Mouse (Mus musculus) mouse trophoblast stem cell (cell line): ENCODE data around the gene Higd1a.

Source experiments
- in situ Hi-C, 2 experiments: fragments of 300-500 bp; cut with MseI, MboI; formaldehyde crosslinking; loops; 2 replicates in 1 of 2; 3 replicates in 1 of 2; pipeline ENCODE4 v1.15.1; 2025

The Higd1a gene

GRCm38 (mm10) chr9:121880840-121881239 is 22.7 kb upstream of the Higd1a start:
- in situ Hi-C loops = no loop called here

DNA sequence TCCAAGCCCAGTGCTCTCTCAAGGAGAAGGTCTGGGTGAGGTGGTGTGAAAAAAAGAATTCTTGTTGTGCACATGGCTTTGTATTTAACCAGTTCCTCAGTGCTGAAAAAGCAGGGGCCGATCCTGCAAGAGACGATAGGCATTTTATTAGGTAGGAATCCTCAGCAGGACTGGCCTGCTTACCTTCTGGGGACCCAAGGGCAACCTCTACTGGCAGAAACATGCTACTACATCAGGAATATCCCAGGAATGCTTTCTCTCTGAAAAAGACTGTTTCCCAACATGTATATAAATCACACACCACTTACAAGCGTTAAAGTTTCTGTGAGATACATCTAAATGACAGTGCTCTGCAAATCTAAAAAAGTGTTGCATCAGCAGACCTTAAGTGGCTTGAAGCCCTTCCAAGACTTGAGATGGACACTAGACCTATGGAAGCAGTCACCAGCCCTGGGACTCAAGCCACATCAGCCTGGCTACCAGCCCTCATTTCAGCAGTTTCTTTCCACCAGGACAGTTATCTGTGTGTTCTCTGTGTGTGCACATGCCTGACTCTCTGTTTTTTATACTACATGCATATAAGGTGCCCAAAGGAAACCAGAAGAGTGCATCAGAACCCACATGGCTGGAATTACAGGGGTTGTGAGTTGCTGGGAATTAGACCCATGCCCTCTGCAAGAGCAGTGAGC is 19.0 kb upstream of the Higd1a start:
- in situ Hi-C loops = no loop called here

- in situ Hi-C loops = no loop called here
Observed at GRCm38 (mm10) chr9:121873578-121873977, 15.4 kb upstream of the Higd1a start.

GRCm38 (mm10) chr9:121872062-121872683 is 14.0 kb upstream of the Higd1a start:
- in situ Hi-C loops = no loop called here

DNA sequence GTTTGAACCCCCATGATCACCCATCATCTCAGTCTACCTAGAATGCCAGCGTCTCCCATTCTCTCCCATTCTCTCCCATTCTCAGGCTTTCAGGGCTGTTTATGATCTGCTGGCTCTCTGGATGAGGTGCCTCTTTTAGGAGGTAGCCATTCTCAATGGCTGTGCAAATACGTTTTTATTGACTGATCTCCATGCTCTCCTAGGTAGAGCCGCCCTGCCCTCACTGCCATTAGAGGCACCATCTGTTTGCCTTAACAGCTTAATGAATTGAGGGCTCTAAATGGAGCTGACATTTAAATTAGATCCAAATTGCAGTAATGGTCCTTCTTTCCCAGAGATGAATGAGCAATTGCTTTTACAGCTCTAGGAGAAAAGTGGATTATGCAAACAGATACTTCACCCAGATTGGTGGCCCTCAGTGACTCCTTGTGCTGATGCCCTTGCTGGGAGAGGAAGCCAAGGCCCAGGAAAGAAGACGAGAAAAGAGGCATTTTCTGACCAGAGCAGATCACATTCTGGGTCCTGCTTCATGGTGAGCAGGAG is 11.9 kb upstream of the Higd1a start:
- in situ Hi-C loops = no loop called here

DNA sequence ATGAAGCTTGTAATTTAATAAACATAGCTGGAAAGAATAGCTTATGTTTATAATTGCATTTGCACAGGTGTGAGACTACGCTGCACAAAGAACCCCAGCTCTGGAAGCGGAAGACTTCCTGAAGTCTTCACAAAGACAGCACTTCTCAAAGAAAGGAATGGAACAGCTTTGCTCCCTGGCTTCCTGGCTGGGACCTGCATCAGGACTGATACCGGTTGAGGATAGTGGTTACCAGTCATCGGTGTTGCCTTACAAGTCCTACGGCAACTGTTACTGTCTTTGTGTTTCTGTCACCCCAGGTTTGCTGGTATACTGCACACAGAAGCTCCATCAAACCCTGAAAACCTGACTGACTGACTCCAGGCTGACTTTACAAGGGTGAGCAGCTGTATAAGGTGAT is 11.3 kb upstream of the Higd1a start:
- in situ Hi-C loops = no loop called here

DNA sequence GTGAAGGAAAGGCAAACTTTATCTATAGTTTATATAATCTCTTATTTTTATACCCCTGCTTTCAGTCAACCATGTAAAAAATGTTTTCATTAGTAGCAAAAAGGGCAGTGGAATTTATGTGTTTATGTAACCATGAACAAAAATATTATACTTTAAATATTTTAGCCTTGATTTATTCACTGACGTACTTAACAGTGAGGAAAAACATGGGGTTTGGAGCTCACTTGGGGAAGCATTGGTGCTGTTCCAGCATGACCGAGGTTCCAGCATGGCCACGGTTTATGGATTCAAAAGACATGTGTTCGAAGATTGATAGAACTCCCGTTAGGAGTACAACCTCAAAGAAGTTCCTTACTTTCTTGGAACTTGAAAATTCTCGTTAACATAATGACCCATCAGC is 10.1 kb upstream of the Higd1a start:
- in situ Hi-C loops = no loop called here

DNA sequence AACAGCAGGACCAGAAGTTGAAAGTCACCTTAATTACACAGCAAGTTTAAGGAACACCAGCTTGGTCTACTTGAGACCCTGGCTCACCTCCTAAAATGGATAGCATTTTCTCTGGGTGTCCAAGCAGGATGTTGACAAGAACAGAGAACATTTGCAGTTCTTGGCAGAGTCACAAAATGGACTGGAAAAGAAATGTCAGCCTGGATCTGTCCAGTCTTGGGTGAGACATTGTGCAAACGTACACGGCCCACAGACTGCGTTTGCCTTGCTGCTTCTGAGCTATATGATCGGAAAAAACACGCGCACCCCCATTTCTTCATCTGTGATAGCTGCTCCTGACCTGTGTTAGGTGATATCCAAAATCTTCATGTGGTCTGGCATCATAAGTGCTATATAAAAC is 9.5 kb upstream of the Higd1a start:
- in situ Hi-C loops = no loop called here

- in situ Hi-C loops = no loop called here
Observed at GRCm38 (mm10) chr9:121865425-121866008, 7.4 kb upstream of the Higd1a start.

DNA sequence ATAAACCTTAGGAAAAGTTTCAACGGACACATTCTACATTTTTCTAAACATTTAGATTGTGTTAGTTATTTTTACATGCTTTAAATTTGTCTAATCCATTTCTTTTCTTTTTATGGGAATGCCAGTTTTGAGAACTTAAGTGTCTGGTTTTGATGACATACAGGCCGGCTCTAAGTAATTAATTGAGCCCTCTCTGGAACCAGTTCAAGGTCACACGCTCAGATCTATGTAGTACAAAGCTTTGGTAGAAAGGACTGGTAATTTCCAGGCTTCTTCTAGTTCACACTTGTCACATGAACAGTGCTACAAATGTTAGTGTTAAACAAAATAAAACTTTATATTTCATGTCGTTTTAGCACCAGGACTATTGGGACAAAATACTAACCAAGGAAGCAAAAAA is 6.7 kb upstream of the Higd1a start:
- in situ Hi-C loops = no loop called here

DNA sequence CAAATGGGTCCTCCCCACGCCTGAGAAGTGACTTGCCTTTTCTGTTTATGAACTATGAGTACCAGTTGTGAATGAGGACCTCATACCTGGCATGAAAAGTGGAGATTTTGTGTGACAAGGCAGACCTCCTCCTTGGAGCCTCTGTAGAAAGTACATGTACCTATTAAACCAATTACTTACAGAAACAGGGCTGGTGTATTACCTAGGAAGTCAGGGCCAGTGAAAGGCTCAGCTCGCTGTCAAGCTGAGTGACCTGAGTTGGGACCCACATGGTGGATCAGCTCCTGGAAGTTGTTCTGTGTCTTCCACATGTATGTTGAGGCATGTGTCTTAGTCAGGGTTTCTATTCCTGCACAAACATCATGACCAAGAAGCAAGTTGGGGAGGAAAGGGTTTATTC is 2.8 kb upstream of the Higd1a start:
- in situ Hi-C loops = no loop called here

- in situ Hi-C loops = no loop called here
Observed at GRCm38 (mm10) chr9:121859345-121859744, 1.2 kb upstream of the Higd1a start.

DNA sequence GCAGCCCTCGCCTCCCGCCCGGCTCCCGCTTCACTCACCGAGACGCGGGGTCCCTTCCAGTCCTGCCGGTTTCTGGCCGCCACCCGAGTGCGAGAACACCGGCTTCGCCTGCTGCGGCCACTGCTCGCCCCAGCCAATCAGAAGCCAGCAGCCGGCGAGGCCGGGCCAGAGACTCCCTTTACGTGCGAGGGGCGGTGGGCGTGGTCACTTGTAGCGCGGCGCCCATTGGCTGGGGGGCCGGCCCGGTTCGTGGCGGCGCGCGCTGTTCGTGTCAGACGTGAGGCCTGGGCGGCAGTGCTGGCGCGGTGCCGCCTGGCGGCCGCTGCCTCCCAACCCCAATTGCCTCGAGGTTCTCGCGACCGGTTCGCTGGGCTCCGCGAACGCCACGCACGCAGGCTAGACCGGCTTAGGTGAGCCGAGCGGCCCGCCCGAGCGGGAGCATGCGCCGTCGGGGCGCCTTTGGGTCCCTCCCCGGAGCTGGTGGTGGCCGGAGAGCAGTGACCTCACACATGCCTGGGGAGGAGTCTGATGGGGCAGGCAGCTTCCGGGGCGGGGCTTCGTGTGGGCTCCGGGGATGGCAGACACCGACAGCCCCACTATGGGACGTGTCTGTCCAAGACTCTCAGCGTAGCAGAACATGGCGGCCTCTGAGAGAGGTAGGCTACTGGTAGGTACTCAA is 549 bp downstream of the Higd1a start:
- in situ Hi-C loops = no loop called here

DNA sequence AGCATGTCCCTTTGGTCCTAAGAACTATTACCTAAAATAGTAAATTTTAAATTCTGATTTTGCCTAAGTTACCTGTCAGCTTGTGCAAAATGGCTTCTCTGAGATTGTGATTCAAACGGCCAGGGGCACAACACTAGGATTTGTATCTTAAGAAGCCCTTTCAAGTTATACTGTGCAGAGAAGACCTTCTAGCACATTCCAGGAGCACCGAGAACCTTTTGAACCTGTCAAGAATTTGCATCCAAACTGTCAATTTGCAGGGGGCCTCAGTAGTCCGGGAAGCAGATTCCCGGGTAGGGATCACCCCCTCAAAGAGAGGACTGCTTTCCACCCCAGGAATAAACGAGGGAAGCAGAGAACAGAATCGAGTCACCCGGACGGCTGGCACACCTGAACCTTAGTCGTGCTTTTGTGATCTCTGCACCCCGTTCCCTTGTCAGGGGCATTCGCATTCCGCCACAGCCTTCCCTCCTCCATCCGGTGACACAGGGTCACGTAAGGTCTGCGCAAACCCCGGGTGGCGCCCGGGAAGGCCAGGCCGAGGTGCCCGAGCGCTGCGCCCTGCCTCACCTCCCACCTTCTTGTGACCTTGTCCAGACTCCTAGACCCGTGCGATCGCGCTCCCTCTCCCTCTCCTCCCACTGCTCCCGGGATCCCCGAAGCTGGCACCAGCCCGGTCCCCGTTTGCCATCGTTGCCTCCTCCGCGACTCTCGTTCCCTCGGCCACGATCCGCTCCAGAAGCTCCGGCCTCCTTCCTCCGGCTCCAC is 1.3 kb downstream of the Higd1a start:
- in situ Hi-C loops = no loop called here

- in situ Hi-C loops = no loop called here
Observed at GRCm38 (mm10) chr9:121854246-121854645, 3.9 kb downstream of the Higd1a start.

GRCm38 (mm10) chr9:121847842-121848241 is 10.3 kb downstream of the Higd1a start:
- in situ Hi-C loops = no loop called here

DNA sequence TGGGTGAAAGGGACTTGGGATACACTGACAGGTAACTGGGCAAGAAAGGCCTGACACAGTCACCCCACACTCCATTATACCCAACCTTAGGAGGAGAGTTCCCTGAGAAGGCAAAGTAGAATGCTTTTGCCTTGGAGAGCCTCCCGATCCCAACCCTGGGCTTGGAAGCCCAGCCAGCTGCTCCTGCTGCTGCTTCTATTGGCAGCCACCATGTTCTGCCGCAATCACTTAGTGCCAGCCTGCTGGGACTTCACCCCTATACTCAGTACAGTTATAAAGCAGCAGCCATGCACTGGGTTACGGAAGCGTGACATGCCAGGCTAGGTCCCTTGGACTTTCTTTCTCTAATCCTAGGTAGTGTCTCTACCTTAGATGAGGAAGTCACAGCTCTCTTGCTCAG is 11.0 kb downstream of the Higd1a start:
- in situ Hi-C loops = no loop called here

DNA sequence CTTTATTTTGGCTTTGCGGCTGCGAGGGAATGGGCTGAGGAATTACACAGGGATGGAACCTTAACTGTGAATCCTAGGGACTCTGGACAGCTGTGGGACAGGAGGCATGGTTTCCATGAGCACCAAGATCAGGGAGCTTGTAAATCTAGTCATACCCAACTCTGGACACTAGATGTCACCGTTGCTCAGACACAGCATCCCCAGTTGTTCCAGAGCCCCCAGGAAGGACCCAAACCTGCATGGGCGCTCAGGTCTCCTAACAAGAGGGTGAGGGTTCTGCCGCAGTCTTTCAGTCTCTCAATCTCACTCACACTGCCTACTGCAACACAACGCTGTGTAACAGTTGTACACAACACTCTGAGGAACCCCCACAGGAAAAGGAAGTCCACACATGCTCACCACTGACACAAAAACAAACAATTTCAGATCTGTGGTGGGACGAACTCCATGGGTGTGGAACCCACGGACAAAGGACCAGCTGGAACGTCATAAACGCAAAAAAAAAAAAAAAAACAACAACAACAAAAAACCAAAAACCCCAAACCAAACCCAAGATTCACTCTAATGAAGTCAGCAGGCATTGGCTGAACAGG is 11.5 kb downstream of the Higd1a start:
- in situ Hi-C loops = no loop called here

DNA sequence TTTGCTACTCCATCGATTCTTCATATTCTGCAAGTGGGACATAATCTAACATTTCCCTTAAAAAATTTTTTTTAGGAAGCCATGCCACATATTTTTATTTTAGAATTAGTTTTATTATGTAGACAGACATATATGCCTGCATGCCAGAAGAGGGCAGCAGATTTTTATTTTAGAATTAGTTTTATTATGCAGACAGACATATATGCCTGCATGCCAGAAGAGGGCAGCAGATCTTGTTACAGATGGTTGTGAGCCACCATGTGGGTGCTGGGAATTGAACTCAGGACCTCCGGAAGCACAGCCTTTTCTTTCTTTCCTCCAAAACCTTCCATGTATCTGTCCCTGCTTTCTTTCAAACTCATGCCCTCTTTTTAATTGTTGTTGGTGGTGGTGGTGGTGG is 15.2 kb downstream of the Higd1a start:
- in situ Hi-C loops = no loop called here

DNA sequence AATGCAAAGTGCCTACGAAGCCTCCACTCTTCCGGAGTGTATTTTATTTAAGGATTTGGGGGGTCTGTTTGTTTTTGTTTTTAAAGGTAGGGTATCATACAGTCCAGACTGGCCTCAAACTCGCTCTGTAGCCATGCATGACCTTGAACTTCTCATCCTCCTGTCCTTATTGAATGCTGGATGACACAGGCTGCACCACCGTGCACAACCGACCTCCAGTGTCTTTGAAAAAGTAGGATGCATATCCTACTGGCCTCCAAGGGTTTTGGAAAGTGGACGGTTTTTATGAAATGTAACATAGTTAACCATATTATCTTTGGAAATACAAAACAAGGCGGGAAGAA is 18.6 kb downstream of the Higd1a start:
- in situ Hi-C loops = no loop called here

DNA sequence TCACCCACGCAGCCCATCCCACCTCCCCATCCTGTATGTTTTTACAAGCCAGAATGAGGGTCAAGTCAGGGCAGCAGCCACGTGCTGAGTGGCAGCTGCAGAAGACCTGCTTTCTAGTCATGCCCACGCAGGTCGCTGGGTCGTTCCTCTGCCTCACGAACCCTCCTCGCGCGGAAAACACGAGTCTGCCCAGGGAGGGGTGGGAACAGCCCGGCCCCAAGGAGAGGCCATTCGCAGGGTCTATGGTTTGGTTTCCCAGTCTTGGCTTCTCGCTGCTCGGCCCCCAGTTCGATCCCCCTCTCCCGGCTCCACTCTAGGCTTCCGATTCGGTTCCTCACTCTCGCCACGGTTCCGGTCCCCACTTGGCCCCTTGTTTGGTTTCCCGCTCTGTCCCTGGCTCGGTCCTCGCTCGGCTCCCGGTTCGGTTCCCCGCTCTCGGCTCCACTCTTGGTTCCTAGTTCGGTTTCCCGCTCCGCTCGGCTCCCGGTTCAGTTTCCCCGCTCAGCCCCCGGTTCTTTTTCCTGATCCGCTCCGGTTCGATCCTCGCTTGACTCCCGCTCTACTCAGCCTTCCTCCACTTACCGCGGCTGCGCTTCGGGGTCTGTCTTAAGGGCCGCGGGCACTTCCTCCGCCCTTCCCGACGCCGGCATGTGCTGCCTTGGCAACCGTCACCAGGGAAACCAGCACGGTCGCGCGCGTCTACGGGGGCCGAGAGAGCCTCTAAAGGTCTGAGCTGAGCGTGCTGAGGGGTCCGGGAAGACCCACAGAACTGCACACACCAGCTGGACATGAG is 19.1 kb downstream of the Higd1a start, which contains the start of gene Ccdc13:
Ccdc13 (minus strand) TSS at position 633 of the 793 bp plus-strand sequence.
- in situ Hi-C loops = no loop called here
